Mouse (Mus musculus) thymus, adult 2 months (tissue): ENCODE data around the gene Ppox. TPM values are rescaled to one million over a fixed set of nuclear protein-coding genes. Genes with fewer than 3 reads are reported as not detected.

ENCODE experiments used
- DNase-seq: peaks from one replicate; pipeline ENCODE4 v3.0.0; 2021
- H3K27ac ChIP-seq: fragments of 200-500 bp; 2 replicates; pipeline ENCODE4 v1.5.1; 2012; ENCODE audit warnings: low read length, control low read depth; ENCODE audit not compliant: control insufficient read depth, insufficient read depth
- H3K27me3 ChIP-seq: fragments of 200-500 bp; 2 replicates; pipeline ENCODE4 v1.6.1; 2012; ENCODE audit warnings: mild to moderate bottlenecking, low read length, moderate library complexity, mixed read lengths; ENCODE audit not compliant: control insufficient read depth, insufficient read depth
- H3K36me3 ChIP-seq: fragments of 200-500 bp; 2 replicates; pipeline ENCODE4 v1.6.1; 2012; ENCODE audit warnings: mild to moderate bottlenecking, low read length, moderate library complexity; ENCODE audit not compliant: control insufficient read depth, insufficient read depth
- H3K4me1 ChIP-seq: fragments of 200-500 bp; replicated peaks from 2 replicates; pipeline ENCODE4 v1.6.1; 2012; ENCODE audit warnings: low read length; ENCODE audit not compliant: control insufficient read depth, insufficient read depth
- H3K4me3 ChIP-seq: fragments of 200-500 bp; 2 replicates; pipeline ENCODE4 v1.5.1; 2012; ENCODE audit warnings: mild to moderate bottlenecking, low read length, control low read depth, moderate library complexity; ENCODE audit not compliant: control insufficient read depth, insufficient read depth
- CTCF ChIP-seq: fragments of 200-500 bp; IDR thresholded peaks from 2 replicates; pipeline ENCODE4 v1.5.1; 2012; ENCODE audit warnings: mild to moderate bottlenecking, control low read depth, low read length, moderate library complexity, borderline replicate concordance; ENCODE audit not compliant: control insufficient read depth, poor library complexity, insufficient read depth; ENCODE audit errors: extremely low read depth
- POLR2A ChIP-seq: fragments of 200-500 bp; IDR thresholded peaks from 2 replicates; pipeline ENCODE4 v1.6.1; 2012; ENCODE audit warnings: mild to moderate bottlenecking, low read length, control low read depth, moderate library complexity; ENCODE audit not compliant: control insufficient read depth, poor library complexity, insufficient read depth; ENCODE audit errors: extremely low read depth
- WGBS: fragments of 180-500 bp; shearing (Covaris S2); methylation state at CpG from one replicate; pipeline ENCODE4 v1.1.7; 2018; 5-methylcytosine and 5-hydroxymethylcytosine counted together
- polyA plus RNA-seq: library from polyadenylated mRNA; depleted of rRNA; stranded (reverse); fragments of >200 nt; gene quantifications from 2 replicates; pipeline ENCODE4 v1.2.3, GENCODE M21; 2012; rRNA removed

Gene Ppox
- polyA plus RNA-seq, 1 experiment = 71.5 TPM

GRCm38 (mm10) chr1:171230215-171230614 lies 50.8 kb downstream of the Ppox start:
- TF ChIP-seq POLR2A (no peak), CTCF (no peak)
- no peak overlapping the region for H3K27ac ChIP-seq
- 94% methylated on average over 3 of the region's 3 CpGs for WGBS

GRCm38 (mm10) chr1:171229750-171230149 lies 51.2 kb downstream of the Ppox start:
- Histone ChIP-seq H3K4me3 (no peak overlapping the region), H3K36me3 (peaks cover 7% of the 10 kb centered on the region), H3K27me3 (no peaks in the 10 kb centered on the region), H3K27ac (no peak overlapping the region), H3K4me1 (peaks cover 4% of the 10 kb centered on the region; the same call in 1 of the 2 replicates)
- DNase-seq = no peak
- 92% methylated on average over 6 of the region's 6 CpGs for WGBS
- no peak for TF ChIP-seq CTCF
- TF ChIP-seq POLR2A = no peak

More at GRCm38 (mm10) chr1:171230215-171230614, 50.8 kb downstream of the Ppox start:
- H3K4me3 ChIP-seq = no peak overlapping the region
- no peaks in the 10 kb centered on the region for H3K27me3 ChIP-seq
- peaks cover 4% of the 10 kb centered on the region; the same call in 1 of the 2 replicates for H3K4me1 ChIP-seq
- peaks cover 11% of the 10 kb centered on the region for H3K36me3 ChIP-seq
- DNase-seq = no peak

- no peaks in the 10 kb centered on the region for H3K27me3 ChIP-seq
- H3K27ac ChIP-seq = no peak overlapping the region
- no peaks in the 10 kb centered on the region for H3K36me3 ChIP-seq
- DNase-seq = no peak
- 91% methylated on average over 1 of the region's 1 CpGs for WGBS
- peaks cover 2% of the 10 kb centered on the region; the same call in 1 of the 2 replicates for H3K4me1 ChIP-seq
- TF ChIP-seq POLR2A (no peak), CTCF (no peak)
- H3K4me3 ChIP-seq = no peak overlapping the region
Observed at GRCm38 (mm10) chr1:171227879-171228278, 53.1 kb downstream of the Ppox start.

- no peaks in the 10 kb centered on the region for H3K27me3 ChIP-seq
- no peaks in the 10 kb centered on the region for H3K36me3 ChIP-seq
- no peak overlapping the region for H3K4me3 ChIP-seq
- no peak for TF ChIP-seq CTCF
- TF ChIP-seq POLR2A = no peak
- peaks cover 4% of the 10 kb centered on the region for H3K4me1 ChIP-seq
- WGBS = 51% methylated on average over 4 of the region's 4 CpGs
- no peak overlapping the region for H3K27ac ChIP-seq
- DNase-seq = no peak
Observed at GRCm38 (mm10) chr1:171226780-171227179, 54.2 kb downstream of the Ppox start.

Other genes starting within 250 kb of the Ppox start
- 16.6 and 20.7 TPM in 2 replicates for gene Fcgr3, start 216.3 kb downstream of the Ppox start, polyA plus RNA-seq
- gene Cfap126, start 167.3 kb downstream of the Ppox start, polyA plus RNA-seq = 2.7 and 2.8 TPM in 2 replicates
- 191 and 231 TPM in 2 replicates for gene Sdhc, start 130.6 kb downstream of the Ppox start, polyA plus RNA-seq
- gene Mpz, start 130.5 kb downstream of the Ppox start, polyA plus RNA-seq = 1.1 and 7.4 TPM in 2 replicates
- gene Pcp4l1, start 84.9 kb downstream of the Ppox start, polyA plus RNA-seq = 4.7 and 7.3 TPM in 2 replicates
- 0.08 and 0.43 TPM in 2 replicates for gene Nr1i3, start 67.2 kb downstream of the Ppox start, polyA plus RNA-seq
- gene Tomm40l, start 58.7 kb downstream of the Ppox start, polyA plus RNA-seq = 34.7 and 34.9 TPM in 2 replicates
- 1.8 and 49.4 TPM in 2 replicates for gene Apoa2, start 56.1 kb downstream of the Ppox start, polyA plus RNA-seq
- gene Fcer1g, start 46.8 kb downstream of the Ppox start, polyA plus RNA-seq = 127 and 138 TPM in 2 replicates
- gene Adamts4, start 30.8 kb downstream of the Ppox start, polyA plus RNA-seq = 0.73 and 0.90 TPM in 2 replicates
- 131 and 154 TPM in 2 replicates for gene Ndufs2, start 29.8 kb downstream of the Ppox start, polyA plus RNA-seq
- gene B4galt3, start 10.9 kb downstream of the Ppox start, polyA plus RNA-seq = 97.0 and 98.9 TPM in 2 replicates
- 77.0 and 79.1 TPM in 2 replicates for gene Usp21, start 6.8 kb upstream of the Ppox start, polyA plus RNA-seq
- 18.5 and 20.2 TPM in 2 replicates for gene Ufc1, start 13.8 kb upstream of the Ppox start, polyA plus RNA-seq
- gene Dedd, start 48.0 kb upstream of the Ppox start, polyA plus RNA-seq = 60.8 and 61.5 TPM in 2 replicates
- 48.8 and 52.2 TPM in 2 replicates for gene Nit1, start 64.5 kb upstream of the Ppox start, polyA plus RNA-seq
- gene Pfdn2, start 64.5 kb upstream of the Ppox start, polyA plus RNA-seq = 15.8 and 16.6 TPM in 2 replicates
- 0.39 and 0.69 TPM in 2 replicates for gene Klhdc9, start 79.6 kb upstream of the Ppox start, polyA plus RNA-seq
- gene Nectin4, start 88.9 kb upstream of the Ppox start, polyA plus RNA-seq = 2.7 and 3.5 TPM in 2 replicates
- 128 and 141 TPM in 2 replicates for gene Arhgap30, start 107.8 kb upstream of the Ppox start, polyA plus RNA-seq
- gene Usf1, start 130.1 kb upstream of the Ppox start, polyA plus RNA-seq = 177 and 184 TPM in 2 replicates
- gene Tstd1, start 137.7 kb upstream of the Ppox start, polyA plus RNA-seq = 5.3 and 6.1 TPM in 2 replicates
- 17.7 and 18.6 TPM in 2 replicates for gene F11r, start 156.3 kb upstream of the Ppox start, polyA plus RNA-seq
- 5.8 and 6.6 TPM in 2 replicates for gene Alyref2, start 222.3 kb upstream of the Ppox start, polyA plus RNA-seq